Mouse (Mus musculus) liver, embryonic 14.5 days (tissue): ENCODE measurements at regions not wholly inside any gene's neighbourhood (a gene's known extent, or its start where the extent isn't known, plus 50 kb on each side); places are given as distances from the start of the nearest gene placed in this dataset.

Source experiments
- ATAC-seq: fragments of 200-750 bp; cut with Nextera tagmentation; 2 replicates; pipeline ENCODE4 v1.8.0; 2017; ENCODE audit warnings: moderate number of reproducible peaks, mild to moderate bottlenecking, moderate library complexity; ENCODE audit not compliant: insufficient read depth
- DNase-seq, 3 experiments: peaks; one replicate each; pipeline ENCODE4 v3.0.0-alpha.2; 2012 to 2013; ENCODE audit warnings: low read depth in 3 of 3, low spot score in 3 of 3
- H3K27ac ChIP-seq: fragments of 300-500 bp; sonication (generic); 2 replicates; pipeline ENCODE4 v1.5.1; 2014; ENCODE audit warnings: moderate library complexity, mild to moderate bottlenecking, control low read depth, inconsistent platforms
- H3K27me3 ChIP-seq: fragments of 300-500 bp; sonication (generic); 2 replicates; pipeline ENCODE4 v1.6.1; 2014; ENCODE audit warnings: mild to moderate bottlenecking, low read length, moderate library complexity; ENCODE audit not compliant: control insufficient read depth, insufficient read depth
- H3K36me3 ChIP-seq: fragments of 300-500 bp; sonication (generic); replicated peaks from 2 replicates; pipeline ENCODE4 v1.6.1; 2014; ENCODE audit warnings: low read depth; ENCODE audit not compliant: control insufficient read depth, insufficient read depth
- H3K4me1 ChIP-seq, 2 experiments: fragments of 200-500 bp in 1 of 2; fragments of 300-500 bp in 1 of 2; sonication (generic) in 1 of 2; replicated peaks; 2 replicates each; pipeline ENCODE4 v1.6.1; 2012 to 2014; ENCODE audit warnings: antibody characterized with exemption in 1 of 2, inconsistent platforms in 1 of 2, low read length in 1 of 2; ENCODE audit not compliant: control insufficient read depth in 2 of 2, insufficient read depth in 2 of 2
- H3K4me2 ChIP-seq: fragments of 300-500 bp; sonication (generic); 2 replicates; pipeline ENCODE4 v1.6.1; 2014; ENCODE audit warnings: low read depth, mild to moderate bottlenecking, control low read depth, moderate library complexity
- H3K4me3 ChIP-seq, 2 experiments: fragments of 200-500 bp in 1 of 2; fragments of 300-500 bp in 1 of 2; sonication (generic) in 1 of 2; 2 replicates each; pipeline ENCODE4 v1.5.1; 2012 to 2014; ENCODE audit warnings: low read depth in 2 of 2, low read length in 2 of 2, mild to moderate bottlenecking in 2 of 2, control low read depth in 1 of 2, inconsistent platforms in 1 of 2, moderate library complexity in 1 of 2; ENCODE audit not compliant: insufficient read depth in 1 of 2
- H3K9ac ChIP-seq: fragments of 300-500 bp; sonication (generic); replicated peaks from 2 replicates; pipeline ENCODE4 v1.6.1; 2014; ENCODE audit warnings: mild to moderate bottlenecking, control low read depth, moderate library complexity
- H3K9me3 ChIP-seq: fragments of 300-500 bp; sonication (generic); 2 replicates; pipeline ENCODE4 v1.6.1; 2016; ENCODE audit warnings: low read length, mixed read lengths; ENCODE audit not compliant: control insufficient read depth
- CTCF ChIP-seq: IDR thresholded peaks from 2 replicates; pipeline ENCODE4 v1.5.1; 2016; ENCODE audit warnings: antibody characterized with exemption, low read depth, control low read depth
- EP300 ChIP-seq: IDR thresholded peaks from 2 replicates; pipeline ENCODE4 v1.6.1; 2016; ENCODE audit warnings: antibody characterized with exemption, low read depth
- WGBS: fragments of 180-500 bp; shearing (Covaris S2); extraction: QIAGEN DNeasy Blood & Tissue Kit; methylation state at CpG from one replicate; pipeline ENCODE4 v1.1.7; 2014; ENCODE audit not compliant: insufficient replicate concordance; 5-methylcytosine and 5-hydroxymethylcytosine counted together

GRCm38 (mm10) chr3:149837921-149838320 lies 847.6 kb upstream of the Adgrl2 start:
- H3K27ac ChIP-seq, result no peak overlapping the region
- no peak overlapping the region for H3K4me3 ChIP-seq
- no peaks in the 10 kb centered on the region for H3K36me3 ChIP-seq
- TF ChIP-seq CTCF, result no peak
- TF ChIP-seq EP300, result no peak
- ATAC-seq, result no peak
- no peaks in the 10 kb centered on the region for H3K27me3 ChIP-seq
- no peaks in the 10 kb centered on the region for H3K4me1 ChIP-seq
- H3K4me2 ChIP-seq, result no peak overlapping the region
- no peak for DNase-seq
- H3K9ac ChIP-seq, result no peak overlapping the region
- no peaks in the 10 kb centered on the region for H3K9me3 ChIP-seq

DNA sequence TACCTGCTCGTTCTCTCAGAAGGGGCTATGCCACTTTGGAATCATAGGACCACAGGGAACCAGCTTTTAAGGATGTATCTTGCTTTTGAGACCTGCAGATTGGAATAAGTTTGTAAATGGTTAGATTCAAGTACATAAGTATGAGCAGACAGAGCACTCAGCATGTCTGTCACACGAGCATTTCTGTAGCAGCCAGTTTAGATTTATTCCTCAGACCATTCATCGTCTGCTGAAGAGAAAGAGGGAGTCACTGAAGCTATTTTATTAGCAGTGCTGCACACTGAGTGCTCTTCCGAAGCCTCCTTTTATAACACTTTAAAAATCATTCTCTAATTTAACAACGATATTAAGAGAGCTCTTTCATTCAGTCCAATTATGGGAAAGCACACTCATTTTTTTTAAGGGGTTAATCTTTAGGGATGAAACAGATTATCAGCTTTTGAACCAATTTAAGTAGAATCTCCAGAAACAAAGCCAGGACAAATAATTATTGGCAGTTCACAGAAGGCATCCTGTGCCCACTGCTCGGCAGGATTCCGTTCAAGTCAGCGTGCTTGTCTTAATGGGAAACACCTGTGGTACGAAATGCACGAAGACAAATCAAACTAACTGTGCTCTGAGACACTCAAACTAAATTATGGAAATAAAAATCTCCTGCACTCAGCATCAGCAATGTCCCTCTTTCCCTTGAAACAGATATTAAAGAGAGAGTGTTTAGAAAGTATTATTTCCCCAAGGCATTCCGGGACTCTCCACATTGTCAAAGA lies 846.3 kb upstream of the Adgrl2 start:
- Histone ChIP-seq H3K27ac (no peak overlapping the region), H3K9ac (no peak overlapping the region), H3K9me3 (no peaks in the 10 kb centered on the region), H3K4me1 (no peaks in the 10 kb centered on the region), H3K4me3 (no peak overlapping the region), H3K36me3 (no peaks in the 10 kb centered on the region), H3K27me3 (no peaks in the 10 kb centered on the region), H3K4me2 (no peak overlapping the region)
- TF ChIP-seq CTCF (no peak), EP300 (no peak)
- DNase-seq, result no peak
- ATAC-seq, result no peak
- WGBS, result 72% methylated on average over 11 of the region's 11 CpGs

DNA sequence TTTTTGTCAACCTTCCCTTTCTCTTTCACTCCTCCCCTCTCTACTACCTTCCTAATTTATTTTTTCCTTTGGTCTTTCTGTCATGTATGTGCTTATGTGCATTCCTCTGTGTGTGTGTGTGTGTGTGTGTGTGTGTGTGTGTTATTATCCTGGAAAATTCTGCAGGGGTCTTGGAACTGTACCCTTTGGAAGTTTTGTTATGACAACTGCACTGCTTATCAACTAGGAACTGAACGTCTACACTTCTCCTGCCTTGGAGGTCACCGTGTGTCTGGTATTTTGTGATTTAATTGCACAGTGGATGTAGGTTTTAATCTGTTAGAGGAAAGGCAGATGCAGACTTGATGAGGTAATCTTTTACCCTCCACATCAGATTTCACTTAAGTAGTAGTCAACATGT lies 836.8 kb upstream of the Adgrl2 start:
- H3K27ac ChIP-seq, result no peak overlapping the region
- DNase-seq, result no peak
- no peaks in the 10 kb centered on the region for H3K4me1 ChIP-seq
- no peaks in the 10 kb centered on the region for H3K36me3 ChIP-seq
- TF ChIP-seq CTCF (no peak), EP300 (no peak)
- ATAC-seq, result no peak
- 62% methylated on average over 2 of the region's 2 CpGs for WGBS
- H3K9me3 ChIP-seq, result no peaks in the 10 kb centered on the region
- no peak overlapping the region for H3K4me2 ChIP-seq
- no peaks in the 10 kb centered on the region for H3K27me3 ChIP-seq
- no peak overlapping the region for H3K4me3 ChIP-seq
- H3K9ac ChIP-seq, result no peak overlapping the region

GRCm38 (mm10) chr3:149826757-149827156 lies 836.4 kb upstream of the Adgrl2 start:
- 71% methylated on average over 9 of the region's 9 CpGs for WGBS
- no peak overlapping the region for H3K27ac ChIP-seq
- no peaks in the 10 kb centered on the region for H3K9me3 ChIP-seq
- no peak for ATAC-seq
- no peaks in the 10 kb centered on the region for H3K36me3 ChIP-seq
- no peak overlapping the region for H3K4me3 ChIP-seq
- TF ChIP-seq CTCF, result no peak
- no peak for TF ChIP-seq EP300
- no peaks in the 10 kb centered on the region for H3K4me1 ChIP-seq
- no peak overlapping the region for H3K4me2 ChIP-seq
- DNase-seq, result peak in 1 of 3 experiments; percentile 0
- H3K27me3 ChIP-seq, result no peaks in the 10 kb centered on the region
- H3K9ac ChIP-seq, result no peak overlapping the region

GRCm38 (mm10) chr3:149820670-149821069 lies 830.3 kb upstream of the Adgrl2 start:
- 72% methylated on average over 3 of the region's 3 CpGs for WGBS
- ATAC-seq, result no peak

More at GRCm38 (mm10) chr3:149820670-149821069, 830.3 kb upstream of the Adgrl2 start:
- Histone ChIP-seq H3K36me3 (no peaks in the 10 kb centered on the region), H3K4me1 (no peaks in the 10 kb centered on the region), H3K9ac (no peak overlapping the region), H3K27ac (no peak overlapping the region), H3K9me3 (no peaks in the 10 kb centered on the region), H3K4me3 (no peak overlapping the region), H3K4me2 (no peak overlapping the region), H3K27me3 (no peaks in the 10 kb centered on the region)
- no peak for DNase-seq
- TF ChIP-seq EP300 (no peak), CTCF (no peak)
